Mouse (Mus musculus) mouse embryonic stem cell (cell line): ENCODE measurements around the gene Gk2.

Experiments used
- in situ Hi-C, 2 experiments: fragments of 300-500 bp; cut with MboI; formaldehyde crosslinking; loops; 1 replicate in 1 of 2; 3 replicates in 1 of 2; pipeline ENCODE4 v1.14.3; 2019 to 2020; ENCODE audit warnings: low sequenced_read_pairs in 2 of 2, low pct_unique_long_range_greater_than_20kb in 1 of 2, mixed read lengths in 1 of 2; ENCODE audit not compliant: unreplicated experiment in 1 of 2

Gene Gk2

GRCm38 (mm10) chr5:97456816-97457215 is at the start of gene Gk2:
Gk2 (minus strand) TSS chr5:97457021.
- in situ Hi-C loops, result no loop called here

DNA sequence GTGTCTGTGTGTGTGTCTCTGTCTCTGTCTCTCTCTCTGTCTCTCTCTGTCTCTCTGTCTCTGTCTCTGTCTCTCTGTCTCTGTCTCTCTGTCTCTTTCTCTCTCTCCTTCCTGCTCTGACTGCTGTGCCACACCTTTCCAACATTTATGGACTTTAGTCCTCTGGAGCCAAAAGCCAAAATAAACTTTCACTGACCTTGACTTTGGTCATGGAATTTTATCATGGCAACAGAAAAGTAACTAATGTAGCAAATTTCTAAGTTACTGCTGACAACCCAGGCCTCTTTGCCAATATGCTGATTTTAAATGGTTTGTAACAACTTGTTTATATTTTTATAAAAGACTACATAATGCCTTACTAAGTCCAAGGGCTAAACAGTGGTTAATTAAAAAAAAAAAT is 41.2 kb upstream of the Gk2 start:
- in situ Hi-C loops, result no loop called here

DNA sequence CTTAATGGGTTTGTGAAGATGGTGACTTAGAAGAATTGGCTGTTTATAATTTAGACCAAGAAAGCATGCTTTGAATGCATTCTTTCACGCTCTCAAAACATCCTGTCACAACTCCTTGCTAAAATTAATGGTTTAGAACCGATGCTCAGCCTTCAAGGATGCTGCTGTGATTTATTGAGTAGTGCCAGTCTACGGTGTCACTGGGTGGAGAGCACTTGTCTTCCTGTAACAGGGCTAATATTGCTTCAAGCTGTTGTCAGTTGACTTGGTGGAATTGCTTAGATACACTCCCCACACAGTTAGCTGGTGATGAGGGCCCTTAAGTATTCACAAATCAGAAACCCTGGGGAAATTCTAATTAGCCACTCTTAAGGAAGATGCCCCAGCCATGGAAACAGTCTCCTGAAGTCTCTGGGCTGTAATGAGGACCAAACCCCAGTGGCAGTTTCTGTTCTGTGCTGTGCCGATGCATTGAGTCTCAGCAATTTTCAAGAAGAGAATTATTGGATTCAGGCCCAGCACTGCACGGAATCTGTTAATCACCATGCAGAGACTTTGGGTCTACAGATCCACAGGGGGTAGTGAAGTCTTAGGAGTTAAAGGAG is 38.8 kb upstream of the Gk2 start:
- in situ Hi-C loops, result no loop called here

- in situ Hi-C loops, result no loop called here
Measured at GRCm38 (mm10) chr5:97493421-97493820, 36.6 kb upstream of the Gk2 start.

DNA sequence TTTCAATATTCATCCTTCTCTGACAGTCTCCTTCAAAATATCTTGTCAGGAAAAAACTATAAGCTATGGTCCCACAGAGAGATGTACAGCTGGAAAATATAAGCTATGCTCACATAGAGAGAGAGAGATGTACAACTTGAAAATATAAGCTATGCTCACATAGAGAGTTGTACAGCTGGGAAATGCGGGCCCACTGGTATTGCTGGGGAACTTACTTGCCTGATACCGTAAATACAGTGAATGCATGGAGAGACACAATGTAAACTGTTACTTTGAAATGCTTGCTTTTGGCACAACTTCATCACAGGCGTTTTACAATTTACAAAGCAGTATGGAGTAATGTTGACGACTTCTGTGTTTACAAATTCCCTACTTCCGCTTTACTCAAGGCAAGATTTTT is 29.3 kb upstream of the Gk2 start:
- in situ Hi-C loops, result no loop called here

- in situ Hi-C loops, result no loop called here
Measured at GRCm38 (mm10) chr5:97479991-97480390, 23.2 kb upstream of the Gk2 start.

DNA sequence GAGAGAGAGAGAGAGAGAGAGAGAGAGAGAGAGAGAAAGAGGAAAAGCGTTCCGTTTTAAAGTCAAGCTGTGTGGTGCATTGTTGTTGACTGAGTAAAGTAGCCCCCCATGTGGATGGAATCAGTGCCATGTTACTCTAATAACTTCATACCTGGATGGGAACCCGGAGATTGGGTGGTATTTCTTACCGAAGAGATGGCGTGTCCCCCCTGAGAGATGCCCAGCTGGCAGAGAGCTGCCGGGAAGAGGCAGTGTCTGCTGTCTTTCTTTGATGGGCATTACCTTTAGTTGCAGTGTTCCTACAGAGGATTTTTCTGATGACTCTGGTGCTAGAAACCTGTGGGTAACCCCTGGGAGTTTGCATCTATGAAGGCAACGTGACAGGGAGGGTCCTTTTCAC is 10.4 kb upstream of the Gk2 start:
- in situ Hi-C loops, result no loop called here

DNA sequence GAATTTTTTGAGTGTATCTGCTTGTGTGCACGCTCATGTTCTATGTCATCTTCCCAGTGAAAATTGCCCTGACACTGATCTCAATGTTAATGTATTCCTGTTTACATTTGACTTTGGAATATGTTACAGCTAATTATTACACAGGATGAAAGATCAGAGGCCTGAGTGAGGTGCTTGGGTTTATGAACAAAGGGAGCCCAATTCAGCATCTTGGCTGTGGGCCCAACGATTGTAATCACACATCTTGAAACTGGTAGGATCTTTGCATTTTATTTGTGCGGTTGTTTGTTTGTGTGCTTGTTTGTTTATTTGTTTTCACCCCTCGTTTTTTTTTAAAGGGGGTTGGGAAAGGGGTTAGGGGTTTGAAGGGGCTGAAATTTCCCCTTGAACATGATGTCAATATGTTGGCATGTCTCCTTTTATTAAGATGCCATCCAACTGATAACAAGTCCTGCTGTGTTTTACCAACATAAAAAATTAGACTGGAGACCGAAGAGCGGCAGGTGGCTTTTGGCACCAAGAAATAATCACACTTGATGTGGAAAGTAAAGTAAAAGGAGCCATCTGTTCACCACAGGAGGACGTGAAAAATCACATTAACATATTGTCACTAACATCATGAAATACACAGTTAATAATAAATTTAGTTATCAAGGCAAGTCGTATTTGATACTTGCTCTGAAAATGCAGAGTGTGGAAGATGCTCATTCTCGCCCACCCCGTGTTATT is 9.8 kb upstream of the Gk2 start:
- in situ Hi-C loops, result no loop called here

DNA sequence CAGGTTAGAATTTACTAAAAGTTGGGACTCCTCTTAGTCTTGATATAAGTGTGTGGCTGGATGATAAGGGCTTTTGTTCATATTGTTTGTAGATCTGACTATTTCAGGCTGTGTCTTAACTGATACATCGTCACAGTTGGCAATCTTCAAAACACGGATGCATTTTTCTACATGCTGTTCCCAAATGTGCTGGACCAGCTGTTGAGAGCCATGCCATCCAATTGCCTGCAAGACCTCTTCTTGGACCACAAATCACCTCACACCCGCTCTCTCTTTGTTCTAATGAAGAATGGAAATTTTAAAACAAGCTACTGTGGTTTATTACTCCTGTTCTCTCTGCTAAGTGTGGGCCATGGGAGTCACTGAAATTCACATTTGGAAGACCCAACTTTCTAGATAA is 9.1 kb upstream of the Gk2 start:
- in situ Hi-C loops, result no loop called here

DNA sequence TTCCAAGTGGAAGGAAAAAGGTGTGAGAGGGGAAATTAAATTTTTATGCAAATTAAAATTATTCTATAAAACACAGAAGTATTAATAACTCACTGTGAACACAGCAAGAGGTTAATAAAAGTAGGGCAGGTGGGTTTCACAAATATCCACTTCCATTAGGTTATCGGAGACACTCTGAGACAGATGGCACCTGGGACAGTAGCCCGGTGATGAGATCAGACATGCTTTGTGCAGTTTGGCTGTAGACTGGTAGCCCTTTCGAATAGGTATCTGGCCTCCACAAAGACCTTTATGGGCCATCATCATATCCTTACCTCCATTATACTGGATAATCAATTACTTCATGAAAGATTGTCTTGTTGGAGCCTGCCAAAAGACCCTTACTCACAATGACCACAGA is 6.0 kb upstream of the Gk2 start:
- in situ Hi-C loops, result no loop called here

DNA sequence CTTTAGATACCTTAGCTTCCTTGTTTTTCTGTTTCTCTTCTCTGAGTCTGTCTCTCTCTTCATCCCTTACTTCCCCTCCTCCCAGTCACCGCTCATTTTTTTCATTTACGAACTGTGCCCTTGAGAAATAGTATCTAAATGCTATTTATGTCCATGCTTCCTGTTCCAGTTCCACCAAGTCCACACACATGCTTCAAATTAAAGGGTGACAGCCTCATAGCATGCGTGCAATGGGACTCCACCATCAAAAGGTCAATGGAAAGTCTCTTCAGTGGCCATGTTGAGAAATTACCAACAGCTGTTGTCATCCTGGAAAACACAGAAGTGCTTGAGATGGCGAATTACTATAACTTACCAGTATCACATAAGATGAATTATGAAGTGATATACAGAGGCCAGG is 5.4 kb downstream of the Gk2 start:
- in situ Hi-C loops, result no loop called here

GRCm38 (mm10) chr5:97444191-97444590 is 12.6 kb downstream of the Gk2 start:
- in situ Hi-C loops, result no loop called here

DNA sequence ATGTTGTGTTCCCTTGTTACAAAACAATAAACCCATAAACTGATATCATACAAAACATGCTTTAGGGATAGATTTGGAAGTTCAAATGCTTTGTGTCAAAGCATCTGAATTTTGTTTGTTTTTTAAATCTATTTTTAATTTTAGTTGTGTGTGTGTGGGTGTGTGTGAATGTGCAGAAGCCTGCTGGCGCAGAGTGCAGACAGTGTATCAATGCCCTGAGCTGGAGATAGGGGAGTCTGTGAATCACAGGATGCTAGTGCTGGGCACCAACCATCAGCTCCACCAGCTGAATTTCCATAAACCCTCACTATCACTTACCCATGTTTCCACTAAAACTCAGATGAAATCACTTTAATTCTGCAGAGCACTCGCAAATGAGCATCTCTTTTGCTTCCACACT is 24.3 kb downstream of the Gk2 start:
- in situ Hi-C loops, result no loop called here

DNA sequence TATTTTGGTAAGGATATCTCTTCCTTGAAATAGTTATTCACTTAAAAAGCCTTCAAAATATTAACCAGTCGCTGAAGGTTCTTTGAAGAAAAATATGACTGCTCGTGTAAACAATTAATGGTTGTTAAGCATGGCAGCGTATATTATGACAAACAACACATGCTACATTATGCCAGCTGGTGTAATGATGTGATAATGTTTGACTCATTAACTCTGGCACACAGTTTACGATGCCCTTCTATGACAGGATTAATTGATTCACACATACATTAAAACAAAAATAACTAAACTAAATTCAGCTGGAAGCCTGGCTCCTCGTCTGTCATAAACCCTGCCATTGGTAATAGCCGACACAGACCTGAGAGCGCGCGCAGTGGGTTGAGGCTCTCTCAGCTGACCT is 26.8 kb downstream of the Gk2 start:
- in situ Hi-C loops, result no loop called here

GRCm38 (mm10) chr5:97421669-97422068 is 35.2 kb downstream of the Gk2 start:
- in situ Hi-C loops, result no loop called here

DNA sequence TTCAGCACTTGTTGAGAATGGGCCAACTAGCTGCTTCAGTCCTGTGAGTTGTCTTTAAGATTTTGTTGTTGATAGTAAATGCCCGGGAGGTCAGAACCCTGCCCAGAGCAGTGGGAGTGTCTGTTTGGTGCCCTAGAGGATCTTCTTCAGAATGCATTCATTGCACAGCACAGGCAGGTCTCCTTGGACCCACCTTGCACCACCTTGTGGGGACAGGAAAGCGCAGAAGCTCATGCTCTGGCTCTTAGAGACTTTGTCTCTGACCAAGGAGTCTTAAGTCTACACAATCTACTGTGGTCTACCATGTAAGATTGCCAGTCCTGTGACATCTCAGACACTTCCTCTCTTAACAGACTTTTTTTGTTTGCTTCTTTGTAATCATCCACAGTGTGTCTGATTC is 39.6 kb downstream of the Gk2 start:
- in situ Hi-C loops, result no loop called here

DNA sequence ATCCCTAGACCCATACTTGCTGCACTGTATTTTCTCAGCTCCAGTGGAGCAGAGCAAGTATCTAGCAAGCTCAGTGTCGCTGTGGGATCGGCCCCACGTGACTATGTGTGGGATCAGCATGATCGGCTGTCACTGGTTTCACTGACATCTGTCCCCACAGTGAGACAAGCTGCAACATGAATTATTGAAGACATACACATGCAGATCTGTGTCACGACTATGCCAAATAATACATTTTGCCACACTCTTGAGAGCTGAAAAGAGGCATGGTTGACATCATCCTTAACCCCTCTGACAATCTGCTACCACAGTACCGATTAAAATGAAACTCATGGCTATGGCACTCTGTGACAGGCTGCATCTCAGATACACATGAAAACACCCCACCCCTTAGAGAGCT is 41.0 kb downstream of the Gk2 start:
- in situ Hi-C loops, result no loop called here

GRCm38 (mm10) chr5:97413716-97414115 is 43.1 kb downstream of the Gk2 start:
- in situ Hi-C loops, result no loop called here

DNA sequence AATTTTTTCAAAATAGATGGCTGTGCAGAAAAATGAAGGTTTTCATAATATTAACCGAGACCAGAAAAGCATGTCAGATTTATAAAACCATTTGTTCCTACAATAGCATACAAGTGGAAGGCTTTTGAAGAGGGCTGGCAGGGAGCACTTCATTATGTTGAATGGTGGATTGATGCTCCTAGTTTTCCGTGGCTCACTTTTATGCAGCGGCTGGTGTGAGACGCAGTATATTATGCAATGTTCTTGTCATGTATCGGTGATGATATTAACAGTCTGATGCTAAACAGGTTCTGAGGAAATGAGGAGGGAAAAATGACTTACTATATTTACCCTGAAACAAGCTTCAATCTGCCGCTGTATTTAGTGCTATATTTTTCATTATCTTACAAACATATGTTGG is 46.6 kb downstream of the Gk2 start:
- in situ Hi-C loops, result no loop called here

DNA sequence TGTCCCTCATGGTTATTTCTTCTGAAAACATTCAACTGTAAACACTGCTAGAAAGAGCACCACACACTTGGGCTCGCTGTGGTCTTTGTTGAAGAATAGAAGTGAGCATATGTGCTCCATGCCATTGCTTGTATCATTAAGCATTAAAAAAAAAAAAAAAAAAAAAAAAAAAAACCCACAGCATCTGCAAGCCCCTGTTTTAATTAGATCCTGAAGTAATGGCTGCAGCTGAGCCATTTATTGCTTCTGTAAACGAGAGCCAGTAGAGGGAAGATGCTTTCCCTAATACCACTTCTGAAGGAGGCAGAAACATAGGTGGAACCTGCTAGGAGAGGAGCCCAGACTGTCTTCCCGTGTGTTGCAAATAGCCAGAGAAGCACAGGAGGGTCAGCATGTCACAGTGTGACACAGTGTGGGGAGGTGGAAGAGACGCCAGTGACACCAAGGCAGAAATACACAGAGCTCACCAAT is 47.6 kb downstream of the Gk2 start:
- in situ Hi-C loops, result no loop called here
